Mouse (Mus musculus): ENCODE results near the gene Snca.

DNA sequence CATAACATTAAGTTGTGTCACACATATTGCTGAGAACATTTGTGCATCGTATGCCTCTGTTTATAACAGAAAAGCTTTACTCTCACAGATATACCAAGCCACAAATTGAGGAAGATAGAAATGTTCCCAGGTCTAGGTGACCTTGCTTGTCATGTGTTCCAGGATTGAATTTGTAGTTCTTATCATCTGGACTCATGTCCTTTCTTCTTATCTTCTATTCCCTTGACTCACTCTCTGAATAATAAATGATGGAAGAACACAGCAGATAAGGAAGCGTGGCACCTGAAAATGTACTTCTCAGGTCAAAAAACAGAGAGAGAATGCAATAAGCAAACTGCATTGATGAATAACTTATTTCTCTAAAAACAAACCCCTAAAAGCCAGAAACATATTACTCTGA is 131.6 kb downstream of the Snca start:
- TF ChIP-seq GATA1 (IDR thresholded peaks at IDR 0.05; ENCODE audit: low read length), result no peak
- no peak for TF ChIP-seq TAL1 (IDR thresholded peaks at IDR 0.05; ENCODE audit: low read length)
